Mouse (Mus musculus): ENCODE measurements around the gene Dnajc5. TPM values are rescaled to one million over a fixed set of nuclear protein-coding genes. Genes with fewer than 3 reads are reported as not detected.

Dnajc5 gene
- polyA plus RNA-seq, 1 experiment from 2014 or later: 245 TPM

DNA sequence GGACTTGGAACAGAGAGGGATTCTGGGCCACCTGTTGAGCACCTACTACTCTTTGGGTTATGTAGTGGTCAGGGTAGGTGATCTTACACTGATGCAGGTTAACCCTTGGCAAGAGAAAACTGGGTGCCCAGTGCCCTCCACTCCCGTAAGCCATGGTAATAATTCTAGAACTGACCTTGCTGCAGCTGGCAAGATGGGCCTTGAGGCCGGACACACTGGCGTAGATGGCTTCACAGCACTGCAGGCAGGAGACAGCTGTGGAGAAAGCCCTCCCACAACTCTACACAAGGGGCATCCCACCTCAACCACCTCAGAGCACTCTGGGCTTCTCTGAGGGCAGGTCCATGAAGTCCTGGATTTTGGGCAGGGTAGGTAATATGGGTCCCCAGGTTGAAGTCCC lies 65.8 kb downstream of the Dnajc5 start:
- Histone ChIP-seq H3K27ac (ENCODE audit: low read depth, low read length) (no peak overlapping the region), H3K27me3 (ENCODE audit: control insufficient read depth, insufficient read depth, low read length) (no peaks in the 10 kb centered on the region), H3K9me3 (ENCODE audit: control insufficient read depth, low read length) (no peaks in the 10 kb centered on the region), H3K4me1 (ENCODE audit: control insufficient read depth, insufficient read depth, low read length) (peaks cover 11% of the 10 kb centered on the region), H3K9ac (replicated peaks; ENCODE audit: low read depth, low read length) (no peak overlapping the region), H3K4me3 (ENCODE audit: low read depth, low read length) (no peak overlapping the region), H3K4me2 (ENCODE audit: low read depth, low read length) (no peak overlapping the region), H3K36me3 (ENCODE audit: control insufficient read depth, insufficient read depth, low read length) (peaks cover 65% of the 10 kb centered on the region)
- 97% methylated on average over 3 of the region's 3 CpGs for WGBS
- ATAC-seq (ENCODE audit: low read depth): no peak

- Histone ChIP-seq H3K27me3 (ENCODE audit: control insufficient read depth, insufficient read depth, low read length) (no peaks in the 10 kb centered on the region), H3K9ac (replicated peaks; ENCODE audit: low read depth, low read length) (no peak overlapping the region), H3K4me2 (ENCODE audit: low read depth, low read length) (no peak overlapping the region), H3K36me3 (ENCODE audit: control insufficient read depth, insufficient read depth, low read length) (peaks cover 65% of the 10 kb centered on the region), H3K4me3 (ENCODE audit: low read depth, low read length) (no peak overlapping the region), H3K27ac (ENCODE audit: low read depth, low read length) (no peak overlapping the region), H3K9me3 (ENCODE audit: control insufficient read depth, low read length) (no peaks in the 10 kb centered on the region), H3K4me1 (ENCODE audit: control insufficient read depth, insufficient read depth, low read length) (peaks cover 13% of the 10 kb centered on the region)
- WGBS: 84% methylated on average over 6 of the region's 6 CpGs
- ATAC-seq (ENCODE audit: low read depth): no peak
Observed at GRCm38 (mm10) chr2:181587796-181588195, 67.5 kb downstream of the Dnajc5 start.

DNA sequence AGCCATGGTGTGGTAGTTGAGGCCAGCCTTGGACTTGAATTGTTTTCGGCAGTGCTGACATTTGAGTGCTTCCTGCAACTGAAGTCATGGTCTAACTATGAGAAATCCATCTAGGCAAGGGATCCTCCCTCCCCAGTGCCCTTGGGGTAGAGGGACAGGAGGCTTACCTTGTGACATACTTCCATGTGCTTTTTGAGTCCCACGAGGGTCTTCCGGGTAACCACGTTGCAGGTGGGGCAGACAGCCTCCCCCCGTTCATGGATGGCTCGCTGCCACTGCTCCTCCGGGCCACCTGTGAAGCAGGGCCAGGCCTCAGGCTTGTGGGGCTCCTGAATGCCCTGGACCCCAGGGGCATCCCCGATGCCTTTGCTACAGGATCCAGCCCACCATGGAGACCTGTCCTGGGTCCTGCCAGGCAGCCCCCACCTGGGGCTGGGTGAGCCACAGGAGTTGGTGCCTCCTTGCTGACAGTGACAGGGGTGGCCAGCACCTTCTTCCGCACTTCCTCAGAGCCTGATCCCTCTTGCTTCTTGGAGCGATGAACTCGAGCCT lies 68.0 kb downstream of the Dnajc5 start:
- Histone ChIP-seq H3K27ac (ENCODE audit: low read depth, low read length) (no peak overlapping the region), H3K4me3 (ENCODE audit: low read depth, low read length) (no peak overlapping the region), H3K9me3 (ENCODE audit: control insufficient read depth, low read length) (no peaks in the 10 kb centered on the region), H3K4me2 (ENCODE audit: low read depth, low read length) (no peak overlapping the region), H3K36me3 (ENCODE audit: control insufficient read depth, insufficient read depth, low read length) (peaks cover 64% of the 10 kb centered on the region), H3K27me3 (ENCODE audit: control insufficient read depth, insufficient read depth, low read length) (no peaks in the 10 kb centered on the region), H3K4me1 (ENCODE audit: control insufficient read depth, insufficient read depth, low read length) (peaks cover 16% of the 10 kb centered on the region), H3K9ac (replicated peaks; ENCODE audit: low read depth, low read length) (no peak overlapping the region)
- no peak for ATAC-seq (ENCODE audit: low read depth)
- 92% methylated on average over 11 of the region's 11 CpGs for WGBS

GRCm38 (mm10) chr2:181589011-181589731 lies 68.9 kb downstream of the Dnajc5 start:
- WGBS: 94% methylated on average over 10 of the region's 10 CpGs
- Histone ChIP-seq H3K27ac (ENCODE audit: low read depth, low read length) (no peak overlapping the region), H3K4me1 (ENCODE audit: control insufficient read depth, insufficient read depth, low read length) (peaks cover 17% of the 10 kb centered on the region), H3K27me3 (ENCODE audit: control insufficient read depth, insufficient read depth, low read length) (no peaks in the 10 kb centered on the region), H3K4me2 (ENCODE audit: low read depth, low read length) (no peak overlapping the region), H3K36me3 (ENCODE audit: control insufficient read depth, insufficient read depth, low read length) (peaks cover 55% of the 10 kb centered on the region), H3K9me3 (ENCODE audit: control insufficient read depth, low read length) (no peaks in the 10 kb centered on the region), H3K9ac (replicated peaks; ENCODE audit: low read depth, low read length) (no peak overlapping the region), H3K4me3 (ENCODE audit: low read depth, low read length) (no peak overlapping the region)
- no peak for ATAC-seq (ENCODE audit: low read depth)

GRCm38 (mm10) chr2:181589732-181590105 lies 69.4 kb downstream of the Dnajc5 start:
- H3K9me3 ChIP-seq (ENCODE audit: control insufficient read depth, low read length): no peaks in the 10 kb centered on the region
- peaks cover 17% of the 10 kb centered on the region for H3K4me1 ChIP-seq (ENCODE audit: control insufficient read depth, insufficient read depth, low read length)
- 95% methylated on average over 9 of the region's 9 CpGs for WGBS
- H3K27ac ChIP-seq (ENCODE audit: low read depth, low read length): no peak overlapping the region
- H3K9ac ChIP-seq (replicated peaks; ENCODE audit: low read depth, low read length): no peak overlapping the region
- ATAC-seq (ENCODE audit: low read depth): no peak
- H3K4me2 ChIP-seq (ENCODE audit: low read depth, low read length): no peak overlapping the region
- H3K4me3 ChIP-seq (ENCODE audit: low read depth, low read length): no peak overlapping the region
- no peaks in the 10 kb centered on the region for H3K27me3 ChIP-seq (ENCODE audit: control insufficient read depth, insufficient read depth, low read length)
- peaks cover 51% of the 10 kb centered on the region for H3K36me3 ChIP-seq (ENCODE audit: control insufficient read depth, insufficient read depth, low read length)

GRCm38 (mm10) chr2:181590471-181590870 lies 70.2 kb downstream of the Dnajc5 start:
- Histone ChIP-seq H3K27ac (ENCODE audit: low read depth, low read length) (no peak overlapping the region), H3K4me1 (ENCODE audit: control insufficient read depth, insufficient read depth, low read length) (peaks cover 17% of the 10 kb centered on the region), H3K27me3 (ENCODE audit: control insufficient read depth, insufficient read depth, low read length) (no peaks in the 10 kb centered on the region), H3K36me3 (ENCODE audit: control insufficient read depth, insufficient read depth, low read length) (peaks cover 47% of the 10 kb centered on the region), H3K9me3 (ENCODE audit: control insufficient read depth, low read length) (no peaks in the 10 kb centered on the region), H3K4me3 (ENCODE audit: low read depth, low read length) (no peak overlapping the region), H3K9ac (replicated peaks; ENCODE audit: low read depth, low read length) (no peak overlapping the region), H3K4me2 (ENCODE audit: low read depth, low read length) (no peak overlapping the region)
- WGBS: 100% methylated on average over 5 of the region's 5 CpGs
- ATAC-seq (ENCODE audit: low read depth): no peak

DNA sequence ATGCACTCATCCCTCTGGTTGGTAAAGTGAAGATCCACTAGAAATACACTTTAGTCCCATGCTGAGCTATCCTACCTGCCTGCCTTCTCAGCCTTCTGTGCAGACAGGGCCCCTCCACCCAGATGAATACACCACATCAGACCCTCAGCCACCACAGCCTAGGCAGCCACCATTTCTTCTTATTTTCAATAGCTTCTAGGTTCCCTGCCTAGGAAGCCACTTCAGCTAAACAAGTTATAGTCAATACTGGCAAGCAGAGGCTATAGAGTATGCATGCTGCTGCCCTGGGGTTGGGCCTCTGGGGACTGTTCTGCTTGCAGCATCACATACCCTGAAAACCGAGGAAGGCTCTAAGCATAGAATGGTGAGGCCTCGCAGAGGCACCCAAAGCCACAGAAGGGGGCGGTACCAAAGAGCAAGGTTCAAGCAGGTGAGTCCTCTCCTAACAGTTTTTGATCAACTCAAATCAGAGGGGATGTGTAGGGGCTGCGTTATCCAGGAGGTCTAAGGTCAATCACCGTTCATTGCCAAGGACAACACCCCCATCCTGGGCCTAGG lies 71.3 kb downstream of the Dnajc5 start, which contains the start of gene Prpf6:
Gene Prpf6, plus strand, starts transcription at position 341 of the 558 bp plus-strand sequence.
- peak within 1 kb of the TSS; percentile 86 for H3K27ac ChIP-seq (ENCODE audit: low read depth, low read length)
- ATAC-seq (ENCODE audit: low read depth): no peak; the same call in 1 of the 2 replicates
- WGBS: 28% methylated on average over 5 of the region's 5 CpGs

GRCm38 (mm10) chr2:181592231-181593041 lies 72.2 kb downstream of the Dnajc5 start, which contains the start of gene Zfp512b:
Gene Zfp512b (minus strand): TSS chr2:181592803.
- Histone ChIP-seq H3K9me3 (ENCODE audit: control insufficient read depth, low read length) (no peaks in the 10 kb centered on the region), H3K36me3 (ENCODE audit: control insufficient read depth, insufficient read depth, low read length) (peaks cover 33% of the 10 kb centered on the region), H3K4me3 (ENCODE audit: low read depth, low read length) (peak within 1 kb of the TSS; percentile 98), H3K9ac (replicated peaks; ENCODE audit: low read depth, low read length) (peak within 1 kb of the TSS; percentile 94), H3K4me1 (ENCODE audit: control insufficient read depth, insufficient read depth, low read length) (peaks cover 20% of the 10 kb centered on the region), H3K27me3 (ENCODE audit: control insufficient read depth, insufficient read depth, low read length) (no peaks in the 10 kb centered on the region), H3K4me2 (ENCODE audit: low read depth, low read length) (peak within 1 kb of the TSS; percentile 85), H3K27ac (ENCODE audit: low read depth, low read length) (peak within 1 kb of the TSS; percentile 86)
- peak; percentile 86 for ATAC-seq (ENCODE audit: low read depth)
- 1% methylated on average over 77 of the region's 97 CpGs for WGBS

More for the DNA sequence above, 71.3 kb downstream of the Dnajc5 start, which contains the start of gene Prpf6:
- no peaks in the 10 kb centered on the region for H3K27me3 ChIP-seq (ENCODE audit: control insufficient read depth, insufficient read depth, low read length)
- H3K4me1 ChIP-seq (ENCODE audit: control insufficient read depth, insufficient read depth, low read length): peaks cover 17% of the 10 kb centered on the region
- peak within 1 kb of the TSS; percentile 85 for H3K4me2 ChIP-seq (ENCODE audit: low read depth, low read length)
- H3K9ac ChIP-seq (replicated peaks; ENCODE audit: low read depth, low read length): peak within 1 kb of the TSS; percentile 94
- H3K36me3 ChIP-seq (ENCODE audit: control insufficient read depth, insufficient read depth, low read length): peaks cover 40% of the 10 kb centered on the region
- peak within 1 kb of the TSS; percentile 98 for H3K4me3 ChIP-seq (ENCODE audit: low read depth, low read length)
- no peaks in the 10 kb centered on the region for H3K9me3 ChIP-seq (ENCODE audit: control insufficient read depth, low read length)
